Mouse (Mus musculus) lung, postnatal 36 days (tissue): ENCODE results near the gene Olfr374.

ENCODE experiments used
- DNase-seq: peaks from one replicate; pipeline ENCODE4 v3.0.0; 2022; ENCODE audit warnings: mixed read lengths

The Olfr374 gene

DNA sequence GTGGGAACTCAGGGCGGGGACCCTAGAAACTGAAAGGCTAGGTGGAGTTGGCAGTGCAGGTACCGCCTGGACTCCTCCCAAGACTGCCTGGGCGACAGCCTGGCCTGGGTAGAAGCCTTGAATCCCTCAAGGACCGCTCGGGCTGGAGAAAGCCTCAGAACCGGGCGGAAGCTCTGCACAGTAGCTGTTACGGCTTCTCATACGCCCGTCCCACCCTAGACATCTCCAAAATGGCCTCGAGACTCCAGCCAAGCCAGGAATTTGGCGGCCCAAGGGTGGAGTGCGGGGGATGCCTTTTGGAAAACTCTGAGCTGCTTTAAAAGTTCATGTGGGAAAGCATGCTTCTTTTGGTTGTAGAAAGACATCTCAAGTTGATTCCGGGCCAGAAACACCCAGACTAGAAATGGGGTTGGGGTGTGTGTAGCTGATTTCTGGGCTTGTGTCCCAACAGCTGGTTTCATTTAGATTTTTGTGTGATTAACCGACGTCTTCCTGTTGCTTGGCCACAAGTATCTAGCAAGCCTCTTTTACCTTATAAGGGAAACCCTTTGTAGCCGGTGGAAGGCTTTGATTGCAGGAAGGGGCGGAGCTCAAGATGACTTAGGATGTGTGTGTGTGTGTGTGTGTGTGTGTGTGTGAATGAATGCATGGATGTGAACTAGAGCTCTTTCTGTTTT lies 29.6 kb downstream of the Olfr374 start:
- peak; percentile 94 for DNase-seq

DNA sequence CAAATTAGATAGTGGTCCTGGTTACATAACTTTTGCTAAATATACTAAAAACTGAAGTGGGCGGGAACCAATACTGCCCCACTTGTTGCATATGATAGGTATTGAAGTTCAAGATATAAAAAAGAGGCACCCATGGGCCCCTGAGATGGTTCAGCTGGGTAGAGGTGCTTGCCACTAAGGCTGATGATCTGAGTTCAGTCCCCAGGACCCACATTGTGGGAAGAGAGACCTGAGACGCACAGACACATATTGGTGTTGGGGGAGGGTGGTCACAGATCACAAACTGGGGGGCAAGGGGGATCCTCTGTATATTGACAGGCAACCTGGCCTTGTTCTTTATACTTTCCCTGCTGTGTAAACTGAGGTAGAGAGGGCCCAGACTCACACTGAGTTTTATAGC lies 30.6 kb downstream of the Olfr374 start:
- no peak for DNase-seq

DNA sequence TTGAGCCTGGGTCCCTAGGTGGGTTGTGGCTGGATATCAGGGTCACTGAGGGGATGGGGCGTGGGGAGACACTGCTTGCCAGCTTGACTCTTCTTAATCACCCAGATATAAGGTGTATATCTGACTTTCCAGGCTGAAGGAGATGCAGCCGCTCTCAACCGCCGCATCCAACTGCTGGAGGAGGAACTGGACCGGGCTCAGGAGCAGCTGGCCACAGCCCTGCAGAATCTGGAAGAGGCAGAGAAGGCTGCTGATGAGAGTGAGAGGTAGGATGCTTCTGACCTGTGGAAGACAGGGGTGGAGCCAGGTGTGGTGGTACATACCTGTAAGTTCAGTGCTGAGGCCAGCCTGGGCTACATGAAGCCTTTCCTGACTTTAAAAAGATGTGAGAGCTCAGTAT lies 31.6 kb downstream of the Olfr374 start:
- no peak for DNase-seq

DNA sequence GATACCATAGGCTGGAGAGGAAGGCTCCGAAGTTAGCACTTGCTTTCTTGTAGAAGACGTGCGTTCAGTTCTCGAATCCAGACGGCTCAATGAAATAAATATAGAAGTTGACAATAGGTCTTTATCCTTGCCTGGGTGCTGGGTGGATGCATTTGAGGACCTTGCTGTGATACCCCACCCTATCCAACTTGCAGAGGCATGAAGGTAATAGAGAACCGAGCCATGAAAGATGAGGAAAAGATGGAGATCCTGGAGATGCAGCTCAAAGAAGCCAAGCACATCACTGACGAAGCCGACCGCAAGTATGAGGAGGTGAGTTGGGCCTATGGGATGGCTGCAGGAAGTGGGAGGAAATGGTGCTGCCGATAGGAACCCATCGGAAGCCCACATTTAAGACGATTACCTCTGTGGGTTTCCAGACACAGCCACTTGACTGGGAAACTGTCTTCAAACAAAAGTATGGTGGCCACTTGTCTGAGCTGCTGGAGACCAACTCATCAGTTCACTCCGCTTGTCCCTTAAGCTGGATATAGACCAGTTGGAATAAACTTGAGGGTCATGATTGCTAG lies 36.5 kb downstream of the Olfr374 start:
- no peak for DNase-seq

DNA sequence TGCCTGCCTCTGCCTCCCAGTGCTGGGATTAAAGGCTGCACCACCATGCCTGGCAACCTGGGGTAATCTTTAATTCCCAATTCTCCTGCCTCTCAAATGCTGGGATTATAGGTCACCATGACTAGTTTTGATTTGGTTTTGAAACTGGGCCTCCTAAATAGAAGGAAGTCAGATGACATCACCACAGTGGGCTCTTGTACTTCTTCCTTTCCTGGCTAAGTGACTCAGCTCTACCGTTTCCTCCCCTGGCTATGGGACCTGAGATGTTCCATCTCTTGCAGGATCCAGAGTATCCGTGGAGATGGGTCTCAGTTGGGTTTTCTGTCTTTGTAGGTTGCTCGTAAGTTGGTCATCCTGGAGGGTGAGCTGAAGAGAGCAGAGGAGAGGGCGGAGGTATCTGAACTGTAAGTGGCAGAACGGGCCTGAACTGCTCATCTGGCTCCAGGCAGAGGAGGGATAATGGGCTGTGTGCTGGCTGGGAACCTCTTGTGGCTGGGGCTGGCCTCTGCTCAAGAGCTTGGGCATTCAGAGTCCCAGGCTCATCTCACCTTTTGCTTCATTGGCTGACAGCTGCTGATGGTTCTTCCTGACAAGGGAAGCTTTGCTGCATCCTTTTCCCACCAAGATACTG lies 37.6 kb downstream of the Olfr374 start:
- no peak for DNase-seq

DNA sequence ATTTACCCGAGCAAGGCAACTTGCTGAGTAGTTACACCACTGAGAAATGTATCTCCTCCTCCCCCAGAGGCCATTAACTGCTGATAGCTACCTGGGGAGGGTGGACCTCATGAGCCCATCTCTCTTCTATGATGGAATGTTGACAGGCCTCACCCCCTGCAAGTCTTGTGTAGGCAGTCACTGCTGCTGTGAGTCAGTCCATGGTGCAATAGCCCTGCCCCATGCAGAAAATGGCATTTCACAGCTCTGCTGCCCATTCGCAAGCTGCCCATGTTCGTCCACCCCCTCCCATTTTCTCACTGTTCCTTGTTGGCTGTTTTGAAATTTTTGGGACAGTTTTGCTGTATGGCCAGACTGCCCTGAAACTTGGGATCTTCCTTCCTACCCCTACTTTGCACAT lies 38.7 kb downstream of the Olfr374 start:
- DNase-seq, result no peak

DNA sequence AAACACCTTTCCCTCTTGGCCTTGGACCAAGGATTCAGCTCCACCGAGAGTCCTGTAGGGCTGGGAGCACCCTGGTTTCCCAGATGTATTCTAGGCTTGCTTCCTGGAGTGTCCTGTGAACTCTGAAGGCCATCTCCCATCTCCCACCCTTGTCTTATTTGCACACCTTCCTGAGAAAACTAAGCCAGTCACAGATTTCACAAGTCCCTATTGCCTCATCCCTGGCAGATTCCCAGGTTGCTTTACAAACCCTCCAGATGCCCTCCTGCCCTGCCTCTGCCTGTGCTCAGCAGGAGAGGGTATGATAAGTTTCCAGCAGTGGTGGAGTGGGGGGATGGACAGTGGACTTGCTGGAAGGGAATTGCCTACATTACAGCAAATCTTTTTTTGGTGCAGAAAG lies 39.2 kb downstream of the Olfr374 start:
- peak; percentile 90 for DNase-seq

DNA sequence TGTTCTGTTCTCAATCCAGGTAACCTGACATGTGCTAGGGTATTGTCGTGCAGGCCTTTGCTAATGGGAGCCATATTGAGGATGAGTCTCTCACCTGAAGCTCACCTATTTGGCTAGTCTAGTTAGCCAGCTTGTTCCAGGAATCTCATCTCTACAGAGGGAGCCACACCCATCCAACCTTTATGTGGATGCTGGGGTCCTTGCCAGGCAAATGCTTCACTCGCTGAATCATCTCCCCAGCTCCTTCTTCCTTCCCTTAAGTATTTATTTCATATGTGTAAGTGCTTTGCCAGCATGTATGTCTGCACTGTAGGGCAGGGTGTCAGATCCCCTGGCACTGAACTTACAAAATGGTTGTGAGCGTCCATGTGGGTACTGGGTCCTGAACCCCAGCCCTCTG lies 39.7 kb downstream of the Olfr374 start:
- no peak for DNase-seq

DNA sequence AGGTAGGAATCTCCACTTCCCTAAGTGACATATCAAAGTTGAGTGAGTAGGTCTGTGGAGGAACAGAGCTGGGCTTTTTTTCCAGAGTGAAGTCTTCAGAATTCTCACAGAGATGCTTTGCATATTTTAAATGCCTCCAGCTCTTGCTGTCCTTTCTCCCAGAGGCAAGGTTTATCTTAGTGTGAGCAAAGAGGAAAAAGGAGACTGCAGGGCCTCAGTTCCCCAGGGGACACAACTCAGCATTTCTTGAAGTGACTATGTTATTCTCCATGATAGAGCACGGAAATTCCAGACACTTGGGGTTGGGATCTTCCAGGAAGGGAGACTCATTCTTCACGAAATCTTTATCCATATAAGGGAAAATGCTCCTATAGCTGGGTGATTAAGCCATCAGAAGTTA lies 40.4 kb downstream of the Olfr374 start:
- no peak for DNase-seq

DNA sequence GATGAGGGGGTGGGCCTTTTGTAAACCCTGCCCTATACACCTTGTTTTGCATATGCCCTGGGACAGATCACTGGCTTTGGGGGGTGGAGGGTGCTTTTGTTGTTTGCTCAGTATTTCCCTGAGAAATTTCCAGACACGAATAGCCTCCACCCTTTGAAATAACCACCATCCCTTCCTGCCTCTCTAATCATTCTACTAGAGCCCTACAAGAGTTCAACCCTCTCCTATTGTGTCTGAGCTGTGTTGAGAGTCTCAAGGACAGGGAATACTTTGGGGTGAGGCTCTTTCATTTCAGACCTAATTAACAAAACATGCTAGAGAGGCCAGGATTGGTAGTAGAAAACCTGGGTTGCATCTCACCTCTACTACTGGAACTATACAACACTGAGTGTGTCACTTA lies 42.2 kb downstream of the Olfr374 start:
- no peak for DNase-seq

DNA sequence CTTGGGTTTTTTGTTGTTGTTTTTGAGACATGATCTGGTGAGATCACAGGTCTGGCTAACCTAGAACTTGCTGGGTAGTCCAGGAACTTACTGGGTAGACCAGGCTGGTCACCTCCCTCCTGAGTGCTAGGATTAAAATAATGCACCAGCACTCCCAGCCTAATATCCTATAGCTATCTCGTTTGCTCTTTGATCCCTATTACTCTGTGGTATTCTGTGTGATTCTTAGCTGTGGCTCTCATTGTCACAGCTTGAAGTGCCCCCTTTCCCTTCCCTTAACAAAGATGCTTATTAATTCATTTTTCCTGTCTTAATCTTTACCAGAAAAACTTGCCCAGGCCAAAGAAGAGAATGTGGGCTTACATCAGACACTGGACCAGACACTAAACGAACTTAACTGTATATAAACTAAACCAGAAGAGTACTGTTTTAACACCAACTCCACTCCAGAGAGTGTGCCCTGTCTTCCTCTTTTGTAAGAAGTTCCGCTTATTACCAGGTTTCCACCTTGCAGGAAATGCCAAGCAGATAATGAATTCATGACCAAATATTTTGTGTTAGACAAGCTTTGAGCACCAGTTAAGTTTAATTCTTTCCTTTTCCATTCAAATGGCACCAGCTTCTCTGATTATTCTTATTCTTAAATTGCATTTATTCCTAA lies 44.7 kb downstream of the Olfr374 start:
- no peak for DNase-seq

DNA sequence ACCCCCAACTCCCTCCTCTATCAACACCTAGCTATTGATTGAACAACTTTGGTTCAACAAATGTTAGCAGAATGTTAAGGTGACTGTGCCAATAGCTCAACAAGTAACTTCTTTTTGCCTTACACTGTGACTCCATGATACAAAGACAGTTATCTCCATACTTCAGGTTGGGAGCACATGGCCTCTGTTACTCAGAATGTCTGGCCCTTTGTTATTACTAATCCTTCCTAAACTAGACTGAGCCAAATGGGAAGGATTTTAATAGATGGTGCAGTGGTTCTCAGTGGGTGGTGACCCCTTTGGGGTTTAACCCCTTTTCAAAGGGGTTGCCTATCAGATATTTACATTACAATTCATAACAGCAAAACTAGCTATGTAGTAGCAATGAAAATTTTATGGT lies 46.5 kb downstream of the Olfr374 start:
- no peak for DNase-seq

DNA sequence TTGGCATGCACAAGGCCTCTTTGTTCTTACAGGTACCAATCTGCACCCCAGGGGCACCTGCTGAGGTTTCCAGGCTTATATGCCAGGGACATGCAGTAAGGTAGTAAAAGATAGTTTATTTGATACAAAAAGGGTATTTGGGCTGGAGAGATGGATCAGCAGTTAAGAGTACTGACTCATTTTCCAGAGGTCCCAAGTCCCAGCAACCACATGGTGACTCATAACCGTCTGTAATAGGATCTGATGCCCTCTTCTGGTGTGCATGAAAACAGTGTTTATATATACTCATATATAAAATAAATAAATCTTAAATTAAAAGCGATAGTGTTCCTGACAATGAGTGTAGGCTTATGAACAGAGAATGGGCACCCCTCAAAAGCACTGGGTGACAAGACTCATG lies 51.3 kb downstream of the Olfr374 start:
- no peak for DNase-seq

DNA sequence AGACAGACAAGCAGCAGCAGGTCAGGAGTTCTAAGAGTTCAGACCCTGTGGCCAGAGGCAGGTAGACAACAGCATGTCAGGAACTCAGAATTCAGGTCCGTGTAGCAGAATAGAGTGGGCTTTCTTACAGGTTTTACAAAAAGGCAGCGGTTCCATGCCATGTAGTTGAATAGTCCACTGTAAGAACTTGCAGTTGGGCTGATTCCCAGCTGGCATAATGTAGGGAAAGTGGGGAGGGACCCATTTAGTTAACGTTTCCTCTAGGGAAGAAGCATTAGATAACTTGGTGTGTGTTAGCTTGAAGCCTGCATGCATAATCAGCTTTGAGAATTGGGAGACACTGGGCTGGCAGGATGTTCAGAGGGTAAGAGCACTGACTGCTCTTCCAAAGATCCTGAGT lies 51.9 kb downstream of the Olfr374 start:
- DNase-seq, result no peak

DNA sequence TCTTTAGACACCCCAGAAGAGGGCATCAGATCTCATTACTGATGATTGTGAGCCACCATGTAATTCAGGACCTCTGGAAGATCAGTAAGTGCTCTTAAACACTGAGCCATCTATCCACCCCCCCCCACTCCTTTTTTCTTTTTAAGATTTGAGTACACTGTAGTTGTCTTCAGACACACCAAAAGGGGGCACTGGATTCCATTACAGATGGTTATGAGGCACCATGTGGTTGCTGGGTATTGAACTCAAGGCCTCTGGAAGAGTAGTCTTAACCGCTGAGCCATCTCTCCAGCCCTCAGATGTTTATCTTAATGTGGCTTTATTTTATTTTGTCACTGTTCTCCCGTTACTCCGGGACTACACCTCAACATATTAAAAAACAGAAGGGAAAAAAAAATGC lies 53.2 kb downstream of the Olfr374 start:
- no peak for DNase-seq

DNA sequence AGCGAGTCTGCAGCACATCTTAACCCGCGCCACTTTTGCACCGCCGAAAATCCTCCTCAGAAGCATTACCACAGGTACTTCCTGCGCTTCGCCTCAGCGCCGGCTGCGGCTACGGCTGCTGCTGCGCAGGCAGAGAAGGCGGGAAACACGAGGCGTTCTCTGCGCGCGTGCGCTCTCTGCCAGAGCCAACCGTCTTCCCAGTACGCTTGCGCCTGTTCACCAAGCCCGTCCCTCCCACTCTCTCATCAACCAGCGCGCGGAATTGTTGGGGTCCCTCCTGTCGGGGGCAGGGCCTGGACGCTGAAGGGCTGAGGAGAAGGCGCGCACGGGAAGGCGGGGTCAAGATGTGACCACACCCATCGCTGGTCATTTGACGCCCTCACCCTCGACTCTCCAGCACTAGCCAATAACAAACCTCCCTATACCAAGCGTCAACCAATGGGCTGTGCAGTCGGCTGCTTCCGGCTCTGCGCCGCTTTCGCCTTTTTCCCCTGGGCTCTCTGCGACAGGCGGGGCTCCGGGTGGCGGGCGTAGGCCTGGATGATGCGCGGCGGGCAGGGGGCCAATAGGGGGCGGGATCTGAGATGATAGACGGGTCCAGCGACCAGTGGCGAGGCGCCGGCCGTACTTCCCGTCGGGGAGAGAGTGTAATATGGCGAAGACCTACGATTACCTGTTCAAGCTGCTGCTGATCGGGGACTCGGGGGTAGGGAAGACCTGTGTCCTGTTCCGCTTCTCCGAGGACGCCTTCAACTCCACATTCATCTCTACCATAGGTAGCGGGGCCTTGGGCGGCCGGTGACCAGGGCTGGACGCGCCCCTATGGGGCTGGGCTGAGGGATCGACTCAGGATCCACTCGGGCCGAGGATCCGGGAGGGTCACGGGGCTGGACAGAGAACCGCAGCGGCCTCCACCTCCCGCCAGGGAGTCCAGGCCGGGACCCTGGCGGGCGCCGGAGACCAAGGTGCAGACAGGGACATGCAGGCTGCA lies 54.2 kb downstream of the Olfr374 start, which contains the start of gene Rab8a:
Rab8a (plus strand) TSS at position 494 of the 991 bp plus-strand sequence.
- peak; percentile 99 for DNase-seq

DNA sequence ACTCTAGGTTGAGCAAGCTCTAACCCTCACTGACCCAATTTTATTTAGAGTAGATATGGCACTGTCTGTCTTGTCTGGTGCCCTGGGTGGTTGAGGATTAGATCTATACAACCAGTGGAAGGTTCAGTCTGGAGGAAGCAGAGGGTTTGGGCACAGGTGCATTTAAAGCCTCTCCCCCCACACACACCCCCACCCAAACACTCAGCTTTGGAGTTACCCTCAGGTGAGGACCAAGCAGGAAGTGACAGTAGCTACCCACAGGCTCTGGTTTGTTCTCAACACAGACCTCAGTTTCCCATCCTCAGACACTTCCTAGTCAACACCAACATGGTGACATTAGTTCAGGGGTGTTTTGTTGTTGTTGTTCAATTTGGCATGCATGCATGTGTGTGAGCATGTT lies 56.0 kb downstream of the Olfr374 start:
- no peak for DNase-seq
